Mouse (Mus musculus) brain, embryonic 14.5 days (tissue): ENCODE measurements around the gene Copa. TPM values are rescaled to one million over a fixed set of nuclear protein-coding genes. Genes with fewer than 3 reads are reported as not detected.

Experiments
- DNase-seq: peaks from one replicate; pipeline ENCODE4 v3.0.0-alpha.2; 2011; ENCODE audit warnings: low read depth
- CTCF ChIP-seq: fragments of 200-500 bp; IDR thresholded peaks from 2 replicates; pipeline ENCODE4 v1.5.1; 2012; ENCODE audit warnings: inconsistent platforms, mild to moderate bottlenecking, moderate library complexity, borderline replicate concordance; ENCODE audit not compliant: insufficient read depth, insufficient read length; ENCODE audit errors: extremely low read depth
- POLR2A ChIP-seq: fragments of 200-500 bp; IDR thresholded peaks from 2 replicates; pipeline ENCODE4 v1.6.1; 2012; ENCODE audit warnings: mild to moderate bottlenecking, inconsistent platforms, borderline replicate concordance; ENCODE audit not compliant: poor library complexity, insufficient read depth, insufficient read length, severe bottlenecking; ENCODE audit errors: extremely low read depth
- polyA plus RNA-seq: library from polyadenylated mRNA; depleted of rRNA; stranded (reverse); fragments of >200 nt; gene quantifications from 2 replicates; pipeline ENCODE4 v1.2.3, GENCODE M21; 2012

The Copa gene
- polyA plus RNA-seq, 1 experiment = 135 TPM

DNA sequence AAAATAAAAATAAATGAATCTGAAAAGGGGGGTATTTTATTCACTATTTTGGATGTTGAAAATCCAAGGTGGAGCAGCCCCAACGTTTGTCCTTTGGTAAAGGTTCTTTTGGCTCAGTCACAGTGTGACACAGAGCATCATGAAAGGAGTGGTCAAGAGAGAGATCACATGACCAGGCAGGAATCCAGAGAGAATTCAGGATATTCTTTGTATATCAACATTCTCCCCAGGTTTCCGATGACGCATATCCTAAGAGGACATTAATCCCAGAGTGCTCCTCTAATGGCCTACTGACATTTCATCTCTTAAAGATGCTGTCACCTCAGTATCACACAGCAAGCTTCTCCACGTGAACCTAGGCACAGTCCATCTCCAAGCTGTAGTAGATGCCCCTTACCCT, 21.3 kb downstream of the Copa start:
- TF ChIP-seq POLR2A (no peak), CTCF (no peak)
- no peak for DNase-seq

DNA sequence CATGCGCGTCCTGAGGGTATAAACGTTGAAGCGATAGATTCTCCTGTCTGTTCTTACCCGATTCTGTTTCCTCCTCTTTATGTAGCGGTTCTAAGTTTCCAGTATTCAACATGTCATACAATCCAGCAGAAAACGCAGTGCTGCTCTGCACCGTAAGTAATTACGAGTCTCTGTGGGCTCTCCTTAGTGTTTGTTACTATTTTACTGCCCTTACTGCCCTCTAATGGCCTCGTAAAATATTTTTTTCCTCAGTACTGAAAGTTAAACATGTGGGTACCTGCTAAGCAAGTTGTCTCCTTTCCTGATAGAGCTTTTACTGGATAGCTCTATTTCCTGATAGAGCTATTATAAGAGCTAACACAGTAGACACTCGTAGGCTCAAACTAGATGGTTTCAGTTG, 22.8 kb downstream of the Copa start:
- TF ChIP-seq CTCF (no peak; the same call in 1 of the 2 replicates), POLR2A (no peak)
- DNase-seq = peak; percentile 31

DNA sequence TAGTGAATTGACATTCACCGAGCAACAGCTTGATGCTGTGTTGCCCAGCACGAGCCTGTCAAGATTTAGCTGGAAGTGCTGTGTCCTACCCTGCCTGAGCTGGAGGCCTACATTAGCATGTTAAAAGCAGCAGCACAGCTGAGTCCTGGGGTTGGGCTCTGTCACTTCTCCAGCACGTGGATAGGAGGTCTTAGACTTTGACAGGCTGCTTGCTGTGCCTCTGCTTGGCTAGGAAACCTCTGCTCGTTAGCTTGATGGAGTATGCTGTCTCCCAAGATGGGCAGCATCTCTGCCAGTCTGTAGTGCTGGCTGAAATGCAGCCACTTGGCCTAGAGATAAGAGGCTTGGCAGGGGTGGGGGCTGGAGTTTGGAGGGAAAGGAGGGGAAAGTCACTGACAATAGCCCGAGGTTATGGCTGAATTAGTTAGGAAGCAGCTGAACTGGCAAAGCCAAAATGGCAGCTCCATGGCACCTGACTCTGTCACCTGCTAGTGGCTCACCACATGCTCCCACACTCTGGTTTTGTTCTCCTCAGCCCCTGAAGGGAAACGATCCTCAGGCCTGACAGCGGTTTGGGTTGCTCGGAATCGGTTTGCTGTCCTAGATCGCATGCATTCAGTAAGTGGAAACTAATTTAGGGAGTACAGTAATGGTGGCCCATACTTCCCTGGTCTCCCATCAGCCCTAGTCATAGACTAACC, 25.6 kb downstream of the Copa start:
- peak; percentile 64 for DNase-seq
- TF ChIP-seq POLR2A (no peak), CTCF (no peak)

DNA sequence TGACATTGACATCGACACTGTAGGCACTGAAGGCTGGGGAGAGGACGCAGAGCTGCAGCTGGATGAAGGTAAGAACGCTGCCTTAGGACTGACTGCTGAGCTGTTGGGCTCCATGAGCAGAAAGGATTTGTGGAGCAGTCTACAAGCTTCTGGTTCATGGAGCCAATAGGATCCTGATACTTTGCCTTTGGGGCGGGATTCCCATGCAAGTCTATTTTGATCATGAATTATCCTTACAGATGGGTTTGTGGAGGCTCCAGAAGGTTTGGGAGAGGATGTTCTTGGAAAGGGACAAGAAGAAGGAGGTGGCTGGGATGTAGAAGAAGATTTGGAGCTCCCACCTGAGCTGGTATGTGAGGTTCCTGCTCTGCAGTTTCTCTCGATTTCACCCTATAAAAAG, 34.6 kb downstream of the Copa start:
- DNase-seq = no peak
- TF ChIP-seq CTCF (no peak), POLR2A (no peak)

DNA sequence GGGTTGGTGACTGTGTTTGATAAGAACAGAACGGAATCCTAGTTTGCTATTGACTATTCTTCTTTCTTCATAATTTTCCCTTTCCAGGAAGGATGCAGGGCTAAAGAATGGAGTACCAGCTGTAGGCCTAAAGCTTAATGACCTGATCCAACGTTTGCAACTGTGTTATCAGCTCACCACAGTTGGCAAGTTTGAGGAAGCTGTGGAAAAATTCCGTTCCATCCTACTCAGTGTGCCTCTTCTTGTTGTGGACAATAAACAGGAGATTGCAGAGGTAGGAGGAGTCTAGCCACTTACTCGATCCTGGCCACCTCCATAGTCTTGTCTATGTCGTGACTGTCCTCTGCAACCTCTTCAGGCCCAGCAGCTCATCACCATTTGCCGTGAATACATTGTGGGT, 36.8 kb downstream of the Copa start:
- no peak for DNase-seq
- no peak for TF ChIP-seq POLR2A

DNA sequence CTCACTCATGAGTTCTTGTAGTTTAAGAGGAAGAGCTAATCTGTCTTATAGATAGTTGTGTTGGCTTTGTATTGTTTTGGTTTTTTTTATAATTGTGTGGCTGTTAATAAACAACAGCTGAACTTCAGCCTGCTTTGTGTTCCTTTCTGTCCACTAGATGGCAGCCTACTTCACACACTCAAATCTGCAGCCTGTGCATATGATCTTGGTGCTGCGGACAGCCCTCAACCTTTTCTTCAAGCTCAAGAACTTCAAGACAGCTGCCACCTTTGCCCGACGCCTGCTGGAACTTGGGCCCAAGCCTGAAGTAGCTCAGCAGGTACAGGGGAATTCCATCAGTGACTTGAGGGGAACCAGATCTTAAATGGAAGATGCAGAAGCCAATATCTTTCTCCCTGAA, 37.4 kb downstream of the Copa start:
- no peak for TF ChIP-seq POLR2A
- peak; percentile 76; the same call in 1 of the 2 replicates for TF ChIP-seq CTCF
- peak; percentile 90 for DNase-seq

DNA sequence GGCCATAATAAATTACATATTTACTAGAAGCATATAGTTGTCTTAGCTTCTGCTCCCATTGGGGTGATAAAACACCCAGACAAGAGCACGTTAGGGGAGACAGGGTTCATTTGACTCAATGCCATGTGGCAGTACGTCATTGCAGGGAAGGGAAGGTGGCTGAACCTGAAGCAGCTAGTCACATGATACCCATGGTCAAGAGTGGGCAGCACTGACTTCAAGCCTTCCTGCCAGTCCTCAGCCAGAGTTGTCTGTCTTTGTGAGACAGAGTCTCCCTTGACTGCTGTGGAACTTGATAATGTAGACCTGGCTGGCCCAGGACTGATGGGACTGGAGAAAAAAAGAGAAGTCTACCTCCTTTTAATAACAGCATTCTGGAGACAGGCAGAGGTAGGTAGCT, 40.3 kb downstream of the Copa start:
- no peak for TF ChIP-seq POLR2A
- TF ChIP-seq CTCF = no peak
- no peak for DNase-seq

DNA sequence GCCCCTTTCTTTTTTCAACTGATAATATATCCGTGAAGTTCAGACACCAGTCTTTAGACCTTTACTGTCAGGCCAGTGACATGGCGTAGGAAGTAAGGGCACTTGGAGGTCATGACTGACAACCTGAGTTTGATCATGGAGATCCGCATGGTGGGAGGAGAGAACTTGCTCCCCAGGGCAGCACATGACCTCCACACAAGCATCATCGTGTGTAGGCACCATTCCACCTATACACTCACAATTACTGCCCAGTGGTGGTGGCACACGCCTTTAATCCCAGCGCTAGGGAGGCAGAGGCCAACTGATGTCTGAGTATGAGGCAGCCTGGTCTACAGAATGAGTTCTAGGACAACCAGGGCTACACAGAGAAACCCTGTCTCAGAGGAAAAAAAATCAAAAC, 42.2 kb downstream of the Copa start:
- no peak for DNase-seq
- TF ChIP-seq CTCF (no peak), POLR2A (no peak)

DNA sequence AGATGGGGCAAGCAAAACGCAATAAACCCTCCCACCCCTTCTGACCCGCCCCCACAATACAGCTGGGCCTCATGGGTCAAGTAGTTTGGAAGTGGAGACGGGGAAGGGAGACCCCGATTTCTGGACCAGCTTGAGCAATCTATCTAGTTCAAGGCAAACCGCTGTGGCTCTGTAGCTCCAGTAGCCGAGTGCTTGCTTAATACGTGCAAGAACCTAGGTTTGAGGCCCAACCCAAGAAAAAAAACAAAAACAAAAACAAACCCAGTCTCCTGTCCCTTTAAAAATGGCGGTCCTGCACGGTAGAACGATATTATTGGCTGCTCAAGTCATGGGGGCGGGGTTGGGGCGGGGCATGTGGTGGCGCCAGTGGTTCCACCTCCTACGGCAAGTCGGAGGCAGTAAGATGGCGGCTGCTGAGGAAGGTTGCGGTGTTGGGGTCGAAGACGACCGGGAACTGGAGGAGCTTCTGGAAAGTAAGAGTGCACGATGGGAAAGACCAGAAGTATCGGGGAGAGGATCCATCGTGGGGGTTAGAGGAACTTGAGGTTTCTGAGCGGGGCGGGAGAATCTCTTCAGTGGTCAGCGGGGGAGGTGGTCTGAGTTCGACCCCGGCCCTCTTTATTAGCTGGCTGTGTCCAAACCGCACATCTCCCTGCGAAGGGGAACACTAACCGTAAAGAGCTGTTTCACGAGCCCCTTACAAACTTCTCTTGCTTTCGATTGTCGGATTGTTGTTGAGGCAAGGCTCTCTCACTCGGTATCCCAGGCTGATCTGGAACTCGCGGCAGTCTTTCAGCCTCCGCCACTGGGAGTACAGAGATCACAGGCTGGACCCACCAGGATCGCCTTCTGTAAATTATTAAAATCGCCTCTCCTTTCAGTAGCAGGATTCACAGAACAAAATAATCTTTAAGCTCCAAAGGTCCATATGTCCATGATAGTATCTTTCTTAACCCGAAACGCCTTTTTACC, 44.3 kb downstream of the Copa start, which contains the start of gene Pex19:
TSS of gene Pex19 (plus strand) at position 380 of the 972 bp plus-strand sequence.
- DNase-seq = peak; percentile 98
- TF ChIP-seq POLR2A (peak; percentile 47; the same call in 1 of the 2 replicates), CTCF (no peak)

DNA sequence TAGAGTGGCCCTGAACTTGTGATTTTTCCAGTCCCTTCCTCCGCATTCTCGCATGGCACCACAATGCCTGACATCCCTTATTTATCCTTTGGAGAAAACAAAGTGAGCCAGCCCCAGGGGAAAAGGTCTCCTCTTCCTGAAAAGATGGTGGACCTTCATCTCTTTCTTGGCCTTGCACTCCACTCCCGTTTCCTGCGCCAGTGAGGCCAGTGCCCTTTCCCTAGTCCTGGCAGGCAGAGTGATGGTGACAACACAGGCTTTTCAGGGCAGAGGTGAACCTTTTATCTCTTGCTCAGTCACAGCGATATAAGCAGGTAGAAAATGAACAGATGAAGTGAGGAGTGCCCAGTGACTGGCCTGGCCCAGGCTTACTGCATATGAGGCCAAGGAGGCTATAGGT, 45.2 kb downstream of the Copa start:
- no peak for TF ChIP-seq POLR2A
- TF ChIP-seq CTCF = no peak
- DNase-seq = no peak

DNA sequence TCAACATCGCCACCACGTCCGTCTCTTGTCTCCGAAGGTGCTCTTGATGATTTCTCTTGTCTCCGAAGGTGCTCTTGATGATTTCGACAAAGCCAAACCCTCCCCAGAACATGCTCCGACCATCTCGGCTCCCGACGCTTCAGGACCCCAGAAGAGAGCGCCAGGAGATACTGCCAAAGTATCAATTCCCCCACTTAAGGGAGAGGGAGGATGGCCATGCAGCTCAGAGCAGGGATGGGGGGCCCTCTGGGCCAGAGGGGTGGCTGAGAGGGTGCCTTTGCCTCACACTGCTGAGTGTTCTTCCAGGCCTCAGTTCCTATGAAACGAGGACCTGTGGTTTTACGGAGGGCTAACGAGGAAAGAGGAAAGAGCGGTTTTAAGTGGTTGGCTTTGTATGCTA, 46.2 kb downstream of the Copa start:
- DNase-seq = no peak
- no peak for TF ChIP-seq CTCF
- no peak for TF ChIP-seq POLR2A

DNA sequence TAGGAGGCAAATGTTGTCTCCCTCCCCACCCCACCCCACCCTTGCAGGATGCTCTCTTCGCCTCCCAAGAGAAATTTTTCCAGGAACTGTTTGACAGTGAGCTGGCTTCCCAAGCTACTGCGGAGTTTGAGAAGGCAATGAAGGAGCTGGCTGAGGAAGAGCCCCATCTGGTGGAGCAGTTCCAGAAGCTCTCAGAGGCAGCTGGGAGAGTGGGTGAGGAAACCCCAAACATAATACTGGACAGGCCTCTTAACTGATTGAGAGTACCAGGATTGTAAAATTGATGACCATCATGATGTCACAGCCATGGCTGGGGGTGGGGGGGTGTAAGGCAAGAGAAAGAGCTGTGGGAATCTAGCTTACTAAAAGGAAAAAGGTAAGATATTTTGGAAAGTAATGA, 46.8 kb downstream of the Copa start:
- no peak for TF ChIP-seq POLR2A
- peak; percentile 52; the same call in 1 of the 2 replicates for TF ChIP-seq CTCF
- peak; percentile 36 for DNase-seq

DNA sequence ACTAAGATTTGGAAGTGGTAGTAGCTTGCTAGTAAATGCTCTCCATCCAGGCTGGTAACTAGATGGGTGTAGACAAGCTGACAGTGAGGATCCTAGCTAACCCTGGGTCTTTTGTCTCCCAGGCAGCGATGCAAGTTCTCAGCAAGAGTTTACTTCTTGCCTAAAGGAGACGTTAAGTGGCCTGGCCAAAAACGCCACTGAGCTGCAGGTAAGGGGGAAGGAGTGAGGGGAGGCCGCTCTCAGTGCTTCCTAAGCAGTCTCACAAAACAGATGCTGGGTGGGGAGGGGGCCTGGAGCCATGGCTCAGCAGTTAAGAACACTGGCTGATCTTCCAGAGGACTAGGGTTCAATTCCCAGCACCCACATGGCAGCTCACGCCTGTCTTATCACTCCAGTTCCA, 47.5 kb downstream of the Copa start:
- TF ChIP-seq POLR2A (no peak), CTCF (no peak)
- DNase-seq = no peak
